Mouse (Mus musculus) ES-Bruce4 (cell line): ENCODE data around the gene Agap1.

Experiments used
- CTCF ChIP-seq: IDR thresholded peaks from one replicate; pipeline ENCODE4 v1.8.1; 2011; ENCODE audit warnings: low read depth, low read length
- POLR2A ChIP-seq: IDR thresholded peaks from one replicate; pipeline ENCODE4 v1.8.1; 2011; ENCODE audit warnings: low read length; ENCODE audit not compliant: insufficient read depth

DNA sequence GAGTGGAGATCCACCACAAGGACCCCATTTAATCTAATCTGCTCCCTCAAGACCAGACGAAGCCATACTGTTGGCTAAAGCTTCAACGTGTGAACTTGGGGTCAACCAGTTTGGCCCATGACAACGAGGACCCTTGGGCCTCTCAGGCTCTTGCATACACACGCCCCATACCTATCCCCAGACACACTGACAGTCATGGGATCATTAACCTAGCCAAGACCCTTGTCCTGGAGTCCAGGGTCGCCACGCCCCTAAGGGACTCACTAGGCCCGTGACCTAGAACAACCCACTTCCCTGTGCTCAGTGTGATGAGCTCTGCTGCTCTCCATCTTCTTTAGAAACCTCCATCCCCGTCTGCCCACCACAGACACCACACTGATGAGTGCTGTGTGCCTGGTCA lies 429.7 kb downstream of the Agap1 start:
- no peak for TF ChIP-seq CTCF
- no peak for TF ChIP-seq POLR2A
